Mouse (Mus musculus): Measurements from ENCODE around the gene Tns1.

GRCm38 (mm10) chr1:73942243-73942642 is 182.0 kb downstream of the Tns1 start:
- TF ChIP-seq CTCF (IDR thresholded peaks at IDR 0.05; ENCODE audit: control insufficient read depth, insufficient read depth, low read length) (no peak), POLR2A (IDR thresholded peaks at IDR 0.05; ENCODE audit: borderline replicate concordance, control insufficient read depth, low read depth, low read length) (no peak)

Measured in bone marrow, adult 2 months (tissue).